Mouse (Mus musculus) testis, postnatal 14 days (tissue): Measurements from ENCODE around the gene Fli1.

Experiments
- DNase-seq: peaks from one replicate; pipeline ENCODE4 v3.0.0; 2021; ENCODE audit warnings: low spot score

The Fli1 gene

DNA sequence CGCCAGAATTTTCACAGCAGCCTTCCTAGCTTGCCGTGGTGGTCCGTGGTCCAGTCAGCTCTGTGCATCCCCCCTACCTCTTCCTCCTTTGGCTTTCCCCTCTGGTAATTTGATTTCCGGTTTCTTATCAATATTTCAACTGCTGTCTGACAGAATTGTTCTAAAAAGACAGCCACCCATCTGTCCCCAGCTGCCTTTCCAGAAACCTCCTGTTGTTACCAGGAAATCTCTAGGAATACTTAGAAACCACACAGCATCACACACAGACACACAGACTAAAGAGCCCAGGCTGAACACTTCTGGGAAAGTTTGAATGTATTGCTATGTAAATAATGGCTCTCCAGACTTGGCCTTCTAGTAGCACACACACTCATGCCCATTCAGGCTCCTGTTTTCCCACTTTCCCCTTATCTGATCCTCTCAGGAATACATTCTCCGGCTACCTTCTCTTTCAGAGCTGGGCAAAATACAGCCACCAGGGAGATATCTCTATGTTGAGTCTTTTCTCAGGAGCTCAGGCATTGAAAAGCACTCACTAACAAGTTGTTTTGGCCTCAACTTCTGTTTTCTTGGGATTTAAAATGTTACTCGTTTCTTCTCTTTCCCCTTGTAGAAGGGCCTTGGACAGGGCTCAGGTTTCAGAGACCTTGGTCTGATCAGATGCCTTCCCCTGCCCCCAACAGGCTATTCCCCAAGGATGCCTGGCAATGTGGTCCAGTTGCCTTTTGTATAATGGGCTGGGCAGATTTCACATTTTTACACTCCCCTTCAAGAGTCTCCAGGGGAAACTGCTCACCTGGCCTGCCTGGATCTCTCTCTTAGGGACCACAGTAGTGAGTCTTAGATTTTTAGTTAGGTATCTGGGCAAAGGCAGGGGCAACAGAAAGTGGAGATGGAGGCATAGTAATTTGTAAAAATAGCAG is 7.1 kb upstream of the Fli1 start:
- no peak for DNase-seq

DNA sequence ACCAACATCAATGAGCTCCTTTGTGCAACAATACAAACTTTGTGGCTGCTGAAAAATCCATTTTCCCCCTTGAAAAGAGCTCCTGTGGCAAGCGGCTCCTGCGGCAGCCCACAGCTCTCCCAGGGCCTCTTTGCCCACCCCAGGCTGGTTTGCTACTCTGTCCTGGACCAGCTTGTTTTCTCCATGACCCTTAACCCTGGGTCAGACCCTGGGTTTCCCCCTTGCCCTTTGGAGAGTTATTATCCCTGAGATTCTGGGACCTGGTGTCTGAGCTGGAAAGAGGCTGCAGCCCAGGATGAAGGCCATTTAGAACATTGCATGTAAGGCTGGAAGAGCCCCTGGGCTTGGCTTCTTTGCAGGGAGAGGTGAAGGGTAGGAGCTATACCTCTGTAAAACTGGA is 4.1 kb upstream of the Fli1 start:
- no peak for DNase-seq

DNA sequence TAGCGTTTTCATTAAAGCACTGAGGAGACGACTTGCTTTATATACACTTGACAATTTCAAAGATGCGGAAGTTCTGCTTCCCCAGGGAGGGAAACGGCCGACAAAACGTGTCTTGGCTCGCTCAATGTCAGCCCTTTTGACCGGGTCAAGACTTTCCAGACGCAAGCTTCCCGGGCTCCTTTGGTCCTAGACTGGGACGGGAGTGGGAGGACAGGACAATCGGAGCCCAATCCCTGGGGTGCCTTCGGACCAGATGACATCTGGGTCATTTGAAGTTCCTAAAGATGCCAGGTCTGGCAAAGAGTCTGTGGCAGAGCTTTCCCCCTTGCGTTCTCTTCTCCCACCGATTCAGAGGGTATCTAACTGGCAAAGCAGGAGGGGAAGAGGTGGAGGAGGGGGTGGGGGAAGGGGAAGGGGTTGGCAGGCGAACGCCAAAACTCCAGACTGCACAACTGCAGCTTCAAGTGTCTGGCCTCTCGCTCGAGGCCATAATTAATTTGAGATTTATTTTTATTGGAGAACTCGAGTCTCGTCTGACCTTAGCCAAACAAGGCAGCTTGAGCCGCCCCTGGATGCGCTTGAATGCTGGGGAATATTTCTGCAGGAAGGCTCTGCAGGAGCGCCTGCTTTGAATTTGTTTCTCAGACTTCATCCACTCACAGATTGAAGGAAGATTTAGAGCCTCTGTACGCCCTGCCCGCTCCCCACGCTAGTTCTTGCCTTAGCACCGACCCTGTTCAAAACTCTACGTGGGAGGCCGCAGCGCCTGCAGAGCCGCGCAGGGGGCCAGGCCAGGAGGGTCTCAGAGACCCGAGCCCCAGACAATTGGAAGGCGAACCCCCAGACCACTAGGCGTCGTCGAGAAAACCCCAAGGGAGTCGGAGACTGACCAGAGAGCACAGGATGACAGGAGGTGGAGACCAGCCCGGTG is 2.3 kb upstream of the Fli1 start:
- no peak for DNase-seq

DNA sequence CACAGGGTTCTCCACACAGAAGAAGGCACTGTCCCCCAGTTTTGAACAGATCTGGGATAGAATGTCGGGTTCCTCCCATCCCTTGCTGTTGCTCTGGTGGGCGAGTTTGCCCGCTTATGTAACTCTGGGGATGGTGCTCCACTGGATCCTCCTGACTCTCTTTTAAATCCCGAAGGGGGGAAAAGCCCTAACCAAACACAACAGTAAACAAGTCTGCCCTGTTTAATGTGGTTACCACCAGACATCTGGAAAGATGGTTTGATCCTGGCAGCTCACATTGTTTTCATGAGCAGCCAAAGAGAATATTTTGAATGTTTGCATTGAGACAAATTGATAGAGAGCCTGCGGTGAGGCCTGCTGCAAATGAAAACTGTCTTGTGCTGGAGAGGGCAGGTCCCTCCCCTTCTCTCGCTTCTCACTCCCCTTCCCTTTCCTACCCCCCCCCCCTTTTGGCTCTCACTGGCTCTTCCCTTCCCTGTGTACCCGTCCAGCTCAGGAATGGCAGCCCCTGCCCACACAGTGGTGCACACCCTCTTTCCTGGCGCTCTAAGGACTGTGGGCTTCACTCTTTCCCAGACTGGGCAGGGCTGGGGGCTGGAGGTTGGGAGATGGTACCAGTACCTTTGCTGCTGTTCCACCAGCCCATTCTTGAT is 1.4 kb upstream of the Fli1 start:
- no peak for DNase-seq

DNA sequence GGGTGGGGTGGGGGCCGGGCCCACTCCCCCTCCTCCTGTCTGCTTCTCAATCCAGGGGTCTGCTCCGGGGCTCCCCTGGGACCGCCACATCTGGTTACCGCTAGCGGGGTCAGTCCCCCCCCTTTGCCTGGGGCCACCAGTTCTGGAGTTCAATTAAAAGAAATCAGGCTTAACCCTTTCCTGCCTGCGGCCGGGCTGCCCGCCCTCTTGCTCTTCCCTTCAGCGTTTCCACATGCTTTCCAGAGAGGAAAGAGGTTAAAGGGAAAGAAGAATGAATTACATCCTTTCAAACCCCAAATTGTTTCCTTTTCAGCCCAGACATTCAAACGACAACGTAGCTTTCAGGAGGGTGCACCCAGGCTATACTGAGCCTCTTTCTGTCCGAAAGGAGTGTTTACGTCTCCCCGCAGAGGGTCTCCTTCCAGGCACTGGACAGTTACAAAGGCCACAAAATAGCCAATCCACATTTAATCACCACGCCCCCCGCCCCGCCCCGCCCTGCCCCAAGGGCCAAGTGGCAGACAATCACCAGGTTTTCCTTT is 450 bp upstream of the Fli1 start:
- no peak for DNase-seq

DNA sequence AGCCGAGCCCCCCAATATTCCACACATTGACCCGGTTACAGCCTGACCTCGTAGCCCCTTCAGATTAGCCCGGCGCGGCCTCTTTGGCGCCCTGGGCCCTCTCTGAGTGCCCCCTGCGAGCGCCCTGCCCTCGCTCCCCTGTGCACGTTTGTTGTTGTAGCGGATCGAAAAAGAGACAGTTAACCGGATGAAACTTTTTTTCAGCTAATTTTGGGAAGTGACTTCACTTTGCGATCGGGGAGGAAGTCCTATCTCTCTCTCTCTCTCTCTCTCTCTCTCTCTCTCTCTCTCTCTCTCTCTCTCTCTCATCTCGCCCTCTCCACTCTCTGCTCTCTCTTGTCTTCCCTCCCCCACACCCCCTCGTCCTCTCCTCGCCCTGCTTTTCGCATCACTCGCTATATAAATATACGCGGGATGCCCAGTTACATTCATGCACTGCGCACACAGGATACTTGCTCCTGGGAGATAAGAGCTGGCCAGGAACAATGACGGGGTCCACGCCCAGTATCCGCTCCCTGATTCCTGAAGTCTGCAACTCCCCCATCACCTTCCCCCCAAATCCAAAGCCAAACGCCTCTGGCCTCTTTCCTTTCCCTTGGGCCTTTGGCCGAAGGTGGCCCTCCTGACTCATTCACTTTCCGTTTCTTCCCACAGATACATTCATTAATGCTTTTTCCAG is 1.3 kb downstream of the Fli1 start:
- DNase-seq: no peak

DNA sequence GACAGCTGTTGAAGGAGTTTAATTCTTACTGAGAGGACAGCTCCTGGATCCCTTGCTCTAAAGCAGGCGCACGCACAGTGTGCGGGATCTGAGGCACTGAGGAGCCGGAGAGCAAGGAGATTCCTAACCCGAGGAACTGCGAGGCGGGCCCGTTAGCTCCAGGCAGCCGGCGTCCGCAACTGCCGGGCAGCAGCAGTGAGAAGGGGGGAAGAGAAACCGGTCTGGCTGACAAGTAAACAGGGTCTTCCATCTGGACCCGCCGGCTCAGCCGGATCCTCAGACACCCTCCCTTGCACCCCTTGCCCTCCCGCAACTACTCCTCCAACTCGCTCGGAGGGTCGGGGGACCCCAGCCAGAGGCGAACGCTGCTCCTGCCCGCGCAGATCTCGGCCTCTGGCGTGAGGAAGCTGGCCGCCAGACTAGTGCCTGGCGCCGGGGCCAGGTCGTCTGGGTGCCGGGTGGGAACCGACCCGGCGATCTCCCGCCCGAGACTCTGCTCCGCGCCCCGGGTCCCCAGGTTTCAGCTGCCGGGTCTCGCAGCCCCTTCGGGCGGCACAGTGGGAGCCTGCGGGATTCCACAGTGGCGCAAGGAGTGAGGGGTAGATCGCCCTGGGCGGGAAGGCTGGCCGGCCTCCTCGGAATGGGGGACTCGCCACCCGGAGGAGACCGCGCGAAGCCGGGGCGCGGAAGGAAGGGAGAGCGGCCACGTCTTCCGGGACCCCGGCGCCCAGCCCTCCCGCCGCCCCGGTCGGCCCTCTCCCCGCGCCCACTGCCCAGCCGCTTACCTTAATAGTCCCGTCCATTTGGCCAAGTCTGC is 2.0 kb downstream of the Fli1 start:
- no peak for DNase-seq

DNA sequence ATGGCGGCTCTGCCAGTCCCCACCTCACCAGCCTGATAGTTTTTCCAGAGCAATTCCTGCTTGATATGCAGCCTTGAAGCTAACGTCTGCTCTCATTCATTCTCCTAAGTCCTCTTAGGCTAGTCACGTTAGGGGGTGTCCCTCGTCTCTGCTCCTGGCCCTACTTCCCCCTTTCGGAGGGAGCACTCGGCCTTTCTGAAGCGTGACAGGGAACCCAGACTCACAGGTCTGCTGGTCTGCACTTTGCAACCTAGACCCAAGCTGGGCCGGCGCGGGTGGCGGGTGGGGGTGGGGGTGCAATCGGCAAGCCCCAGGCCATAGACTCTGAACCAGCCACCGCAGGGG is 2.6 kb downstream of the Fli1 start:
- no peak for DNase-seq

DNA sequence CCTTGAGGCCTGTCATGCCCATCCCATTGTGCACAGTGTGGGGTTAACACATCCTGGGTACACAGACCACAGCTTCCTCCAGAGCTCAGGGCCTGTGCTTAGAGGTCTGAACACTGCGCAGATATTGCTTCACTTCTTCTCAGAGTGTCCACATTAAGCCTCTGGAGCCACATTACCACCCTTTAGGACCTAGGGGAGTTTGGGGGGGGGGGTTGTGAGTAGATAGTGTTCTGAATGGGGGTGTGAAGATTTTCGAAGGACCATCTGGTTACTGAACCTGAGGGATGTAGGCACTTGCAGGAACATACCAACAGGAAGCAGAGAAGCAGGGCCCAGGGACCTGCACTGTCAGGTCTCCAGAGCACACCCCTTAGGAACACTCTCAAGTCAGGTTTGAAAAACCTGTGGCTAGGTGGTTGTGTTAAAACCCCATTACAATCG is 3.3 kb downstream of the Fli1 start:
- no peak for DNase-seq

DNA sequence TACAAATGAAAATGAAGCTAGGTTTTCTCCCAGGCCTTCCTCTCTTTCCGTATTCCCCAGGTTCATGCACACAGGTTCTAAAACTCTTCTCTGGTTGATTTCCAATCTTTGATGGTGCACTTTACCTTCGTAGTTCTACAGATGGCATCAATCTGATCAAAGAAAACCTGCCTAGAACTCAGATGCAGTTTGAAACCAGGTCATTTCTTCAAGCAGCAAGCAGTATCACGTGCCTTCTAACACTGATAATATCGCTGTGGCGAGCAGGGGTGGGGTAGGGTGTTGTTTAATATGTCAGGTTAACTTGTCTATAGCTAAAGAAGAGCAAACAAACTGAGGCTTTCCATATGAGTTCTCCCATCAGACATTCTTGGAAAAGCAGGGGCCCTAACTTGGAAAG is 4.5 kb downstream of the Fli1 start:
- no peak for DNase-seq

DNA sequence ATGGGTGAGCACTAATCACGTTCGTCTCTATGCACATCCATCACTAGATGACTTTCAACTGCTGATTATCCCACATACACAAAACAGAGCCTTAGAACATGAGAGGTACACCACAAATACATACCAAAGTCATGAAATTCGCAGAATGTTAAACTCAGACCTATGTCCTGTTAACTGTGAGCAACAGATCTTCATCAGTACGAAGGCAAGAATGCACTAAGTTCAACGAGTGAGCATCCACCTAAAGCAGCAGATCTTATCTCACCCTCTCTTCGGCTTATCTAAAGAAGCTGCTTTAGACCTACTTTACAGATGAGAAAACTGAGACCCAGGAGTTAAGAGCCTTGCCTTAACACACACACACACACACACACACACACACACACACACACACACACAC is 5.0 kb downstream of the Fli1 start:
- no peak for DNase-seq

DNA sequence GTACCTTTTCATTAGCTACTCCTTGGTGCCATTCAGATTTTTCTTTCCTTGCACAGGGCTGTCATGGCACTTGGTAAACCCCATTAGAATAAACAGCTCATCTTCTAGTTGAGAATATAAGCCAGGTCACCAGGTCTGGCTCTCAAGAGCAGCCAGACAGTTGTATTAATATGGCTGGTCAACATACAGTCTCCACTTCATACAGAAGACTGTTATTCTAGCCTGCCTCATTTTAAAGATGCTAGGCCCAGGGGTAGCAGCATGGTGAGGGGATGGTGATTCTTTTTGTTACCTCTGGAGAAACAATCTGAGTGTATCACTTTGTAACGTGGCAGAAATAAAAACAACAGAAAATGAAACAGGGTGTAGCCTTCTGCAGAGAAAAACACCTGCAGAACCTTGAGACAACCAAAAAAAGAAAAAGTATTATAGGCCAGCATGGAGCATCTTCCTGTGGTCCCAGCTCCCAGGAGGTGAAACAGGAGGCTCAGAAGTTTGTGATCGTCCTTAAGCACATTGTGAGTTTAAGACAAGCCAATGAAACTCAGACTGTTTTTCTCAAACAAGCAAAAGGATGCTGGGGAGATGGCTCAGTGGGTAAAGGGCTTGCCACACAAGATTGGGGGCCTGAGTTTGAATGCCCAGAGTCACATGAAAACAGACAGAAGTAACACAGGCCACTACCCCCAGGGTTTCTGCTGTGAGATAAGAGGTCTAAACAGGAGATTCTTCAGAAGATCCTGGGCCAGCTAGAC is 7.3 kb downstream of the Fli1 start:
- no peak for DNase-seq

DNA sequence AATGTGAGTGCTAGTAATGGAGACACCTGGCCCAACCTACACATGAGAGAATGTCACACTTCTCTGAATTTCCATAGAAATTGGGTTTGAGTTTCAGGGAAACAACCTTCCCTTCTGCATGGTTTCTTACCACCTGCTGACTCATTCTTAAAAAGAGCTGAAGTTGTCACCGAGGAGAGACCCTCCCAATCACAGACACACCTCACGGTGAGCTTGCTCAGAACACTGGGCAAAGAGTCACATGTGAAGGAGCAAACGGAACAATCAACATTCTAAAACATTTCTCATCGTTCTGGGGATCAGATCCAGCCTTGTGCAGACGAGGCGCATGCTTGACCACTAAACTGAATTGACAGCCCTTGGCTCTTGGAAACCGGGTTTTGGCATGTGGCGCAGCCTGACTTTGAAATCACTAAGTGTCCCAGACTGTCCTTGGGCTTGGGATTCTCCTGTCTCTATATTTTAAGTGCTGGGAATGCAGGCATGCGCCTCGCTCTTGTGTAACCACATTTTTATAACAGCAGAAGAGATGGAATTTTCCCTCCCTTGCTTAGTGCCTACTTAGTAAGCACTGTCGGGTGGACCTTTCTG is 8.5 kb downstream of the Fli1 start:
- DNase-seq: no peak

DNA sequence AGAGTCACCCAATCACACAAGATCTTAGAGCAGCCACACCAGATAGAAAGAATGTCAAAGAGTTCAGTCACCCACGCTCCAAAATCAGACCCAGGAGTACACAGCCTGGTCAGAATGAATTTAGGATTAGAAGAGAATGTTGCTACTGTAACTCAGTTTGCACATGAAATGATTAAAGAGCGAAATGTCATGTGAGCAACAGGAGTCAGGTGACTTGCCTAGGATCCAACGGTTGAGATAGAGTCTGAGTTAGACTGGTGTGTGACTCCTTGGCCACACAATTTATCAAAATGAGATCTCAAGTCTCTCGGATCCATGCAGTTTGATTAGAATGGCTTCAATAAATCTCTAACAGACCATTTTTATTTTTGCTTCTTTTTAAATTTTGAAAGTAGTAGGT is 11.1 kb downstream of the Fli1 start:
- DNase-seq: no peak

DNA sequence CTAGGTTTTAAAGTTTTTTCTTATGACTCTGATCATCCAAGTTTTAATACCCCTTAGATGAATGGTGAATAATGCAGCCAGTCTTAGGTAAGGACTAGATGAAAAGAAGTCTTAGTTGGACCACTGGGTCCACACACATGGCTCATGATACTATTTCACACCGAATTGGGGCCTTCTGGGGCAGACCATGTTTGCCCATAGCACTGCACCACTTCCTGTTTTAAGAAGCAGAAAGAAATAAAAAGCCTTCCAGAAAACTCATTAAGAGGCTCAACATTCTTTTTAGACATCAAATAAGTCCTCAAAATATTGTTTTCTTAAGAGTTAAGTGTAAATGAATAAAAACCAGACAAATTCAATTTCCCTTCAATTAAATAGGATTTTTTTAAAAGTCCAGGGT is 11.7 kb downstream of the Fli1 start:
- DNase-seq: no peak

DNA sequence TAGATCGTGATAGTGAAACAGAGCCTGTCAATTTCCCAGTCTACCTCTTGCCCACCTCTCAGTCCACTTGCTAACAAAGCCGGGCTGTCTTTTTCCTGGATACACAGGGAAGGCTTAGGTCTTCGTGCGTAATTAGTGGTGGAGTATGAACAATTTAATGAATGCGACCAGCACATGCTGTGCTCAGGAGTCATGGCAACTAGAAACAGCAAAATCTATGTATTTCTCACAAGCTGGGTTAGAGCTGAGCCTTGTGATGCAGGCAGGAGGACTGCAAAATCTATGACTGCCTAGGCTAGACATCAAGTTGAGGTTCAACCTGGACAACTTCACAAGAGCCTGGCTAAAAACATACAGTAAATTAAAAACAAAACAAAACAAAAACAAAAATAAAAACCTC is 12.5 kb downstream of the Fli1 start:
- no peak for DNase-seq

DNA sequence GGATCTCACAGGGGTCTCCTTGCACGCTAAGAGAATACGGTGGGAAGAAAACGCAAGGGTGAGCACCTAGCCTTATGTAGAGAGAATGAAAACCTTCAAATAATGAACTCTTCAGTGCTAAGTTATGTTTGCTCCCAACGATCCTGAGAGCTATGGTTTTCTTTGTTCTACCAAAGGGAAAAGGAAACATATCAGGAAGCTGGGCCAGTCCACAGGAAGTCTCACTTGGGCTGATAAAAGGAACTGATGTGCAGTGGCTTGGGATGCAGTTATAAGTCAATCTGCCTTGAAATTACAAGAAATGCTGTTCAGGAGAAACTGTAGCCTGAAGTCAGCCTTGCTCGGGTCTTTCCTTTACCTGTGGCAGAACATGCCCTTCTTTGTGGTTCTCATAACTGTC is 13.1 kb downstream of the Fli1 start:
- no peak for DNase-seq

DNA sequence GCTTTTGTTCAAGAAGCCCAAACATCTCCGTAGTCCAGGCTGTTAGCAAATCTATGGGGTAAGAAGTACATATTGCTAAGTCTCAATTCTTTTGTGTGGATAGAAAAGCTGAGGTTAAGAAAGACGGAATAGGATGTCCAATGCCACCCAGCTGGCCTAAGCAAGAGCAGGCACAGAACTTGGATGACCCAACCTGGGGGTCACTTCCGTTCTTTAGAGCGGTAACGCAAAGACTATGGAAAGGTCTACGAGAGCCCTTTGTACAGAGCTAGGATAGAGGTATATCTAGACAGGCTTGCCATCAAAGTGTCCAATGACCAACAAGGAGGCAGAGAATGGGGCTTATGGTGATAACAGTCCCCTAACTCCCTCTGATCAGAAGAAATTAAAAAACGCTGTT is 15.3 kb downstream of the Fli1 start:
- DNase-seq: no peak

DNA sequence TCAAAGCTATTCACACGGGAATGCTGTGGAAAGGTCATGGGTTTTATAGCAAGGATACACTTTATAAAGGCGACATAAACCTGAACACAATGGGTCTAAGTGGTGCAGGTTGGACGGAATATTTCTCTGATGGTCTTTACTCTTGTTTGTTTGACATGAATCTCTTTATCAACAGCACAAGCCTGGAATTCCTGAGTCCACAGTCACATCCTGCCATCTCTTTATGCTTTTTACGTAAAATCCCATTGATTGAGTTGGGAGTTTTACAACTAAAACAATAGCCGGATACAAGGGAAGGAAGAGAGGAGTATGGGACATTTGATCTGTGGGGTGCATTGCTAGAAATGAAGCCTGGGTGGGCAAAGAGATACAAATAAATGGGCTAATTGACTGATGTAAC is 16.9 kb downstream of the Fli1 start:
- DNase-seq: no peak
